Mouse (Mus musculus): Measurements from ENCODE around the gene 4930572O03Rik.
"Not testable (repeated sequence)": the region's sequence is repeated elsewhere in the genome, so short reads cannot be mapped to it uniquely, and the experiment has no call there.

The 4930572O03Rik gene

DNA sequence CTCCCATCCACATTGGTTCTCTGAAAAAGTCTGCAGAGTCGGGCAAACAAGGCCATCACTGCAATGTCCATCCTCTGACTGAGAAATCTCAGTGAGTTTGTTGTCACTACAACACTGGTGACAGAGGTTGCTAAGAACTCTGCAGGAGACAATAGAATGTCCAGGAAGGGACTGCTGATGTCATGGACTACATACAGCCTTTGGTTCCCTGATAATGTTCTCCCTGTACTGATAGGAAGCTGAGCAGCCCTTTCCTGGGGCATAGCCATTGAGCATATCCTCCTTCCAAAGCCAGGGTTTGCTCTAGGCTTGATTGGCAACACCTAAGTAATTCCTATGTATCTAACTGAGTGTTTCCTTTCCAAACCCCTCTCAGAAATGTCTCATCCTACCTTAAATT, at the start of gene 4930572O03Rik:
4930572O03Rik (minus strand) TSS at position 101 of the 400 bp plus-strand sequence.
- DNase-seq (ENCODE audit: low spot score): not testable (repeated sequence)

DNA sequence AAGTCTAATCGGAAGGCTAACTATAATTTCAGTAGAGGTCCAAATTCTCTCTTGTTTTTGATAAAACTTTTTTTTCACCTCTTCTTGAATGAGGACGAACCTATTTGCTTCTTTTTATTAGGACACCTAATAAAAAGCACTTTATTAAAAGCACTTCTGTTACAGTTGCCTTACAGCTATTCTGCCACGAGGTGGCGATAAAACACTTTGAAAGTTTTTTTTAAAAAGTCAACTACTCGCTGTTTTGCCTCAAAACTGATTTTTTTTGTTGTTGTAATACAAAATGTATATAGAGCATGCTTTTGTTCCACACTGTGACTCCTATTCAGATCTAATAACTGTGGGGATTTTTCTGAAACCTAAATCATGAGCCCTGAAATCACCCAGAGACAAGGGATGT, 46.0 kb upstream of the 4930572O03Rik start:
- not testable (repeated sequence) for DNase-seq (ENCODE audit: low spot score)

DNA sequence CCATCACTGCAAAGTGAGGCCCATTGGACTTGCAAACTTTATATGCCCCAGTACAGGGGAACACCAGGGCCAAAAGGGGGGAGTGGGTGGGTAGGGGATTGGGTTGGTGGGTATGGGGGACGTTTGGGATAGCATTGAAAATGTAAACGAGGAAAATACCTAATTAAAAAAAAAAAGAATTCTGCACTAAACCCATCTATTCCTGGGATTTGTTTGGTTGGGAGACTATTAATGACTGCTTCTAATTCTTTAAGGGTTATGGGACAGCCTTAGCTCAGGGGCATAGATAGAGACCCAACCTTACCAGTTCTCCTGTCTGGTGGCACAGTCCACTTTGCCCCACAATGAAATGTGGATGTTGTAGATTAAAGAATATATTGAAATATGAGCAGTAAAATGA, 40.9 kb upstream of the 4930572O03Rik start:
- DNase-seq (ENCODE audit: low spot score): not testable (repeated sequence)

DNA sequence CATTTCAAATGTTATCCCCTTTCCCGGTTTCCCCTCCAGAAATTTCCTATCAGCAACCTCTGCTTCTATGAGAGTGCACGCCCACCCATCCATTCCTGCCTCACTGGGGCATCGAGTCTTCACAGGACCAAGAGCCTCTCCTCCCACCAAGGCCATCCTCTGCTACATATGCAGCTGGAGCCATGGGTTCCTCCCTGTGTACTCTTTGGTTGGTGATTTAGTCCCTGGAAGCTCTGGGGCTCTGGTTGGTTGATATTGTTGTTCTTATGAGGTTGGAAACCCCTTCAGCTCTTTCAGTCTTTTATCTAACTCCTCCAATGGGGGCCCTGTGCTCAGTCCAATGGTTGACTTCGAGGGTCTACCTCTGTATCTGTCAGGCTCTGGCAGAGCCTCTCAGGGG, 35.0 kb upstream of the 4930572O03Rik start:
- not testable (repeated sequence) for DNase-seq (ENCODE audit: low spot score)

DNA sequence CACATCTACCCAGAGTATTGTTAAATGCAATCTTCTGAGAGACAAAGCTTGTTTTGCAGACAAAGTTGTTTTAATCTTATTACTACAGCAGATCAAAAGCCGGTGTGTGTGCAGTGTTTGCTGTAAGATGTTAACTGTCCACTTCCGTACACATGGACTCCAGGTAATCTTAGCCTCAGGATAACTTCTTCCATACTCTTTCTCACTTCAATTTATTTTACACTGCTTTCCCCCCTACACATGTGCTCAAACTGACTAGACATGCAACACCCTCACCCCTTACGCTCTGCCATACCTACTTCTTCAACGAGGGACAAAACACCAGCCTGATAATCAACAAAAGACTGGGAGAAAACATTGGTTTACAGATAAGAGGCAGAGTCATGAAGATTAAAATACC, 34.0 kb upstream of the 4930572O03Rik start:
- DNase-seq (ENCODE audit: low spot score): not testable (repeated sequence)

DNA sequence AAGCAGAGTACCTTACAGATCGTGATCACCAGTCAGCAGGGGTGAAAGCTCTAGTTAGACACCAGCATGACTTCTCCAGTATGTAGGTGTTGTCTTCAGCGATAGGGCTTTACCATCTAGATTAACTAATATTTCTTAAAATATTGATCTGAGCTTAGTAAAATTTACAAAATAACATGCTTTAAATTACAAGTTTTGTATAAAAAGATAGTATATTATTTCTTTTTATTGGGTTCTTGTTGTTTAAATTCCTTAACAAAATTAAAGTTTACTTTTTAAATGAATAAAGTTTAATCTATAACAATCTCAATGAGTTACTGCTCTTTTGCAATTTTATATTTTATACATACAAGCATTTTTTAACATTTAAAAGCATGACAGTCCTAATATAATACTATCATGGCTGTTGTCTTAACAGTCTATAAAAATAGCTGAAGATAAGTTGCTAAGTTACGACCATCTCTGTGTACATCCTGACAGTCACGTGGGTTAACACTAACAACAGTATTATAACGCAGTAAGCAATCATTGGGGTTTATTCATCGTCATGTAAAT, 32.9 kb upstream of the 4930572O03Rik start:
- not testable (repeated sequence) for DNase-seq (ENCODE audit: low spot score)

DNA sequence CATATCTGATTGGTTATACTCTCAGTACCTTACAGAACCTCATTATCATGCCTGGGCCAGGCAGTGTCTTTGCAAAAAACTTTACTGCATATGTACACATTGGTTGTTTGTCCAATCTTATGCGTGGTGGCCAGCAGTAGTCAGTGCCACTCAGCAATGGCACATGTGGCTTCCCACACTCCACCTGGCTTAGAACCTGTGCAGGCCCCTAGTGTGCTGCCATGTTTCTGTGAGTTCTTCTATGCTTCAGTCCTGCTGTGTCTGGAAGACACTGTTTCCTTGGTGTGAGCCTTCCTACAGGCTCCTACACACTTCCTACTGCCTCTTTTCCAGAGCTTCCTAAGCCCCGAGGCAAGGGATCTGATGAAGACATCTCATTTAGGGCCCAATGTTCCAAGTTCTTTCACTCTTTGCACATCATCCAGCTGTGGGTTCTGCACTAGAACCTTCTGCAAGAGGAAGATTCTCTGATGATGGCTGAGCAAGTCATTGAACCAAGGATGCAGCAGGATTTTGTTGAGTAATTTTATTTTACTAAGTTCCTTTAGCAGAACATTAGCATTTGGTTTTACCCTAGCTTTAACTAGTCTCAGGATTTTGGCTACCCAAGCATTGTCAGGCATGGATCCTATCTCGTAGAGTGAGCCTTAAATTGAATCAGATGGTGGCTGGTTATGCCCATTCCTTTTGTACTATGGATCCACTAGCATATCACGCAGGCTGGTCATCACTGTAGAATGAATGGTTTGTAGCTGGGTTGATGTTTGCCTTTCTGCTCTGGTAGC, 32.2 kb upstream of the 4930572O03Rik start:
- not testable (repeated sequence) for DNase-seq (ENCODE audit: low spot score)

DNA sequence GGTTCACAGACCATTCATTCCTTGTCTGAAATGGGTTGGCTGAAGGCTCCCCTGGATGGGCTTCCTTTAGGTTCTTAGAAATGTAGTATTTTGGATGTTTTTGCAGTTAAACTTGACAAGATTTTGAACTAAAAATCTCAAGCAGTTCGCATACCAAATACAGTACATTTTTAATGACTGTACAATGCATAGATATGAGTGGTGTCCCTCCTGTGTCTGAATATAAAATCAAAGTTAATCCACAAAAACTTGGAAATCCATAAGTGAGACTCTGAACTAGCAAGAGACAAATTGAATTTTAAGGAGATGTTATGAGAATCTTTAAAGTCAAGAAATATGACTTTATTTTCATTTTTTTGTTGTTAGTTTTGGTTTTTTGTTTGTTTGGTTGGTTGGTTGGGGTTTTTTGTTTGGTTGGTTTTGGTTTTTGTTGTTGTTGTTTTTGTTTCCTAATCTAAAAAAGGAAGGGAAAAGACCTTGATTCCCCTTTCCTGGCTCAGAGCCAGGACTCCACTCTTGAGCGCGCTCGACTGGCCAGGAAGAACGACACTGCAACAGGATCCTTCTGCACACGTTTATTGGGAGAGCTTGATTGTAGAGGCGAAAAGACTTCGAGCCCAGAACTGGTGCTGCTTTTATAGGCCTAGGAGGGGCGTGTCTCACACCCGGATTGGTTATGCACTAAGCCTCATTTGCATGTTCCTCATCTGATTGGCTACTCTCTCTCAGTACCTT, 24.6 kb upstream of the 4930572O03Rik start:
- DNase-seq (ENCODE audit: low spot score): not testable (repeated sequence)

DNA sequence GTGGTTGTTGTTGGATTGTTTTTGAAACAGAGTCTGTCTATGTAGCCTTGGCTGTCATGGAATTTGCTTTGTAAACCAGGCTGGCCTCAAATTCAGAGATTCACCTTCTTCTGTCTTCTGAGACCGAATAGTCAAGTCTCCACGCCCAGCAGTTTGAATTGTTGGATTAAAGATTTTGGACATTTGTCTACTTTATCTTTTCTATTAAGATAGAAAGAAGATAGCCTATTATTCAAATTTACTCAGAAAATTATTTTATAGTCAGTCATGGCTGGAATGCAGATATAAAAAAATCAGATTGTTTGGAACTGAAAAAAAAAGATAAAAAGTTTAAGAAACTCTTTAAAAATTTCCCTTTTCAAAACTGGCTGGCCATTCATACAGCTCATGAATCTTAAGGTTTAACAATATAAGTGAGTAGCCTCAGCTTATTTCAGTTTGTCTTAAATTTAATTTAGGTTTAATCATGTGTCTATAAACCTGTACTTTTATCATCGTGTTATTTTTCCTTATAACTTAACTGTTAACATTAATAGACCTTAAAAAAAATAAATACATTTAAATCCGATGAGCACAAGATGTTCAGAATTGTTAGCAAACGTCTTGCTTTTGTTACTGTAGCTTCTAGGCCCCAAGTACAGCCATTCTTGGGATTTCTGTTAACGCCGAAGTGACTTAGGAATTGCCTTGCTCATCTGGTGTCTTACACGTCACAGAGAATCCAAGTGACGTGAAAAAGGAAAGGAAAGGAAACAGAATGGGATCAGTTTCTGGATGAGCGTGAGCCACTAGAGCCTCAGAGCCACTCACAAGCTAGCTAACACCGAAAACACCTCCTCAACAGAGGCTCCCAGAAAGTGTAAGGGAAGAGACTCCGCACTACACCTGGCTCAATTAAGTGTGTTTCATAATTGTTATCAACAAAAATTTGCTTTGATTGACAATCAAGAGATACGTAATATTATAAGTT, 23.4 kb upstream of the 4930572O03Rik start:
- DNase-seq (ENCODE audit: low spot score): not testable (repeated sequence)

DNA sequence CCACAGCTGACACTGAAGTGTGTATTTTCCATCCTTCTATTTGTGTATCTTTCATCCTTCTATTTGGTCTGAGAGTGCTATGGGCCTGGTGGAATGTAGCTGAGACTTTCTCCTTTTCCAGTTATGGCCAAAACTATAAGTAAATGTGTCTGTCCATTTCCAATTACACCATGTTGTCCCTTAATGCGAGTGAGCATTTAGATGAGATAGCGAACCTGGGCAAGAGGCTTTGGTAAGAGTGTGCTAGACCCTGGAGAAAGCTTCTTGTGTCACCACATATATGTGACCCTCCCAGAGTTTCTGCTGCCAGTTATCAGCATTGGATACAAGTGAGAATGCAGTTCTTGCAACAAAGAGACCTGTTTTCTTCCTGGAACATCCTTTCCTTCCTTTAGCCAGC, 22.0 kb upstream of the 4930572O03Rik start:
- not testable (repeated sequence) for DNase-seq (ENCODE audit: low spot score)

DNA sequence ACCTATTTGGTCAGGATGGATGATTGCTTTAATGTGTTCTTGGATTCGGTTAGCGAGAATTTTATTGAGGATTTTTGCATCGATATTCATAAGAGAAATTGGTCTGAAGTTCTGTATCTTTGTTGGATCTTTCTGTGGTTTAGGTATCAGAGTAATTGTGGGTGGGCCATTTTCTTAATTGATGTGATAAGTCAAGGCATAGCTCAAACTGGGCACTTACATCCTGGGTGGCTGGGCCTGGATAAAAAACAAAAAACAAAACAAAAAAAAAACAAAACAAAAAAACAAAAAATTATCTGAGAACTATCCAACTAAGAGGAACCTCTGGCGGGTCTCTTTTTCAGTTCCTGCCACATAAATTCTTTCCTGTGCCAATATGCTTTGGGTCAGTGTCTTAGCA, 20.9 kb upstream of the 4930572O03Rik start:
- not testable (repeated sequence) for DNase-seq (ENCODE audit: low spot score)

DNA sequence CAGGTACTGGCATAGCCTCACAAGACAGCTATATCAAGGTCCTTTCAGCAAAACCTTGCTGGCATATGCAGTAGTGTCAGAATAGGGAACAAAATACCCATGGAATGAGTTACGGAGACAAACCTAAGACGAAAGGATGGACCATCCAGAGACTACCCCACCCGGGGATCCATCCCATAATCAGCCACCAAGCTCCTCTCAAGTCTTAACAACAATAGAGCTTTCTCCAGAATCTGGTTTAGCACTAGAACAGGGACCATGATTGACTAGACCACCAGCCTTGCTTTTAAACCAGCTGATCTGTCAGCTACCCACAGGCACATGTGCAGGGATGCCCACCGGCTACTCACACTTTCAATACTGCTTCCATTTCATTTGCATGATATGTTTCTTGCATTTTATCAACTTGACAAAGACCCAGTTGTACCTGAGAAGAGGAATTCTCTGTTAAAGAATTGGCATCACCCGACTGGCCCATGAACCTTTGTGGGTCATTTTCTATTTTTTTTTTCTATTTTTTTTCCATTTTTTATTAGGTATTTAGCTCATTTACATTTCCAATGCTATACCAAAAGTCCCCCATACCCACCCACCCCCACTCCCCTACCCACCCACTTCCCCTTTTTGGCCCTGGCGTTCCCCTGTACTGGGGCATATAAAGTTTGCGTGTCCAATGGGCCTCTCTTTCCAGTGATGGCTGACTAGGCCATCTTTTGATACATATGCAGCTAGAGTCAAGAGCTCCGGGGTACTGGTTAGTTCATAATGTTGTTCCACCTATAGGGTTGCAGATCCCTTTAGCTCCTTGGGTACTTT, 17.8 kb upstream of the 4930572O03Rik start:
- DNase-seq (ENCODE audit: low spot score): not testable (repeated sequence)

DNA sequence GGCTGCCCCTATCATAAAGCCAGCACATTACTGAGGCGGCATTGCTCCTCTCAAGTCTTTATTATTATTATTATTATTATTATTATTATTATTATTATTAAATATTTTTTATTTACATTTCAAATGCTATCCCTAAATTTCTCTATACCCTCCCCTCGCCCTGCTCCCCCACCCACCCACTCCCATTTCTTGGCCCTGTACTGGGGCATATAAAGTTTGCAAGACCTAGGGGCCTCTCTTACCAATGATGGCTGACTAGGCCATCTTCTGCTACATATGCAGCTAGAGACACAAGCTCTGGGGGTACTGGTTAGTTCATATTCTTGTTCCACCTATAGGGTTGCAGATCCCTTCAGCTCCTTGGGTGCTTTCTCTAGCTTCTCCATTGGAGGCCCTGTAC, 17.1 kb upstream of the 4930572O03Rik start:
- not testable (repeated sequence) for DNase-seq (ENCODE audit: low spot score)

DNA sequence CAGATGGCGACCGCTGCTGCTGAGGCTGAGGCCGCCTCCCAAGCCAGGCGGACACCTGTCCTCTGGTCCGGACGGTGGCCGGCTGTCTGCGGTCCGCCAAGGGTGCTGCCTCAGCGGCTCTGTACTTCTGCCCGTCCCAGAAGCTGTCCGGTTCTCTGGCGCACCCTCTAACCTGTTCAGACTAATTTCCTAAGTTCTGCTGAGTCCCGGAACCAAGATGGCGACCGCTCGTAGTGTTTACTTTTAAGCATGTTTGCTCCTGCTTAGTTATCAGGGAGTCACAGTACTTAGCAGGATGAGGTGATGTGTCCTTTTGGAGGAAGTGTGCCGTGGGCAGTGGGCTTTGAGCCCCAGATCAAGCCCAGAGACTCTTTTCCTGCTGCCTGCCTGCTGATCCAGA, 13.9 kb upstream of the 4930572O03Rik start:
- not testable (repeated sequence) for DNase-seq (ENCODE audit: low spot score)

DNA sequence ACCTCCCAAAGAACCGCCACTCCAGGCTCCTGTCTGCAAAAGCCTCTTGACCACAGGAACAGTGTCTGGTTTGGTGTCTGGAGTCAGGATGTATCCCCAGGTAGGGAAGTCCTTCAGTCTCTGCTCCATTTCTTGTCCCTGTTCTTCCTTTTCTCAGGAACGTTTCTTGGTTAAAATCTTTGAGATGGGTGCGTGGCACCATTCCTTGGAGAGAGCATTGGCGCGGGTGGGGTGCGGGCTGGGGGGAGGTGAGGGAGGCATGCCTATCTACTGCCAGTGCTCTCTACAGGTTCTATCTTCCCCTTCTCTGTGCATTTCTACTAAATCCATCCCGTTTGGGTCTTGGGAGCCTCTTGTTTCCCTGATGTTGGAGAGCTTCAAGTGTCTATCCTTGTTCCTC, 7.0 kb upstream of the 4930572O03Rik start:
- DNase-seq (ENCODE audit: low spot score): peak; percentile 50

DNA sequence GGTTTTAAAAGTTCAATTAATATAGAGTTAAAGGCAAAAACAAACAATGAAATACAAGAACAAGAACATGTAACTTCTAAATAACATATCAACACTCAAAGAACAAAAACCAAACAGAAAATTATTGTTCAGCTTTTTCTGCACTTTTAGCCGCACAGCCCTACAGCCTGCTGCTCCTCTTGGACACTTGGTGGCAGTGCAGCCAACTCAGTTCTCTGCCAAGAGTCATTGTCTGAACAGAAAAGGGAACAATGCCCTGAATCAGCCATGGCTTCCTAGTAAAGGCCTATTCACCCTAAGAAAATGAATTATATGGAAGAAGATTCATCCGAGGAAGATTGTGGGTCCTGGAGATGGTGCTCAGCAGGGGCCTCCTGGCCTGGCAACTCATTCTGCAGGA, 4.5 kb downstream of the 4930572O03Rik start:
- DNase-seq (ENCODE audit: low spot score): not testable (repeated sequence)

DNA sequence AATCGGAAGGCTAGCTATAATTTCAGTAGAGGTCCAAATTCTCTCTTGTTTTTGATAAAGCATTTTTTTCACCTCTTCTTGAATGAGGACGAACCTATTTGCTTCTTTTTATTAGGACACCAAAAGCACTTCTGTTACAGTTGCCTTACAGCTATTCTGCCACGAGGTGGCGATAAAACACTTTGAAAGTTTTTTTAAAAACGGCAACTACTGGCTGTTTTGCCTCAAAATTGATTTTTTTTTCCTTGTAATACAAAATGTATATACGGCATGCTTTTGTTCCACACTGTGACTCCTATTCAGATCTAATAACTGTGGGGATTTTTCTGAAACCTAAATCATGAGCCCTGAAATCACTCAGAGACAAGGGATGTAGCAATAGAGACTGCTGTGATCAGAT, 11.2 kb downstream of the 4930572O03Rik start:
- DNase-seq (ENCODE audit: low spot score): not testable (repeated sequence)

DNA sequence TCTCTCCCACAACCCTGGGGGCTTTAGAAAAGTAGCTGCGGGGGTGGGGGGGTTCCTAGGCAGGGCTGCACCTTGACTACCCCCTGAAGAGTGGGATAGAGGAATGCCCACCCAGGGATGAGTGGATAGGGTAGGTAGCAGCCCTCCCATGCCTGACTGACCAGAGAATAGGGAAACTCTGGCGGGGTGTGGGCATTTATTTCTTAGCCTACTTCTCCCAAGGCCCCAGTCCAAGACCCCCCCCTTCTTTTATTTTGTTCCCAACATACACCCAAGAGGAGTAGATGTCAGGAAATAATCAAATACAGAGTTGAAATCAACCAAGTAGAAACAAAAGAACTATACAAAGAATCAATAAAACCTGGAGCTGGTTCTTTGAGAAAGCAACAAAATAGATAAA, 19.2 kb downstream of the 4930572O03Rik start:
- DNase-seq (ENCODE audit: low spot score): peak; percentile 42

DNA sequence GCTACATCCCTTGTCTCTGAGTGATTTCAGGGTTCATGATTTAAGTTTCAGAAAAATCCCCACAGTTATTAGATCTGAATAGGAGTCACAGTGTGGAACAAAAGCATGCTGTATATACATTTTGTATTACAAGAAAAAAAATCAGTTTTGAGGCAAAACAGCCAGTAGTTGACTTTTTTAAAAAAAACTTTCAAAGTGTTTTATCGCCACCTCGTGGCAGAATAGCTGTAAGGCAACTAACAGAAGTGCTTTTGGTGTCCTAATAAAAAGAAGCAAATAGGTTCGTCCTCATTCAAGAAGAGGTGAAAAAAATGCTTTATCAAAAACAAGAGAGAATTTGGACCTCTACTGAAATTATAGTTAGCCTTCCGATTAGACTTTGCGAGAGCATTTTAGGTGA, 26.8 kb downstream of the 4930572O03Rik start:
- DNase-seq (ENCODE audit: low spot score): peak; percentile 39

DNA sequence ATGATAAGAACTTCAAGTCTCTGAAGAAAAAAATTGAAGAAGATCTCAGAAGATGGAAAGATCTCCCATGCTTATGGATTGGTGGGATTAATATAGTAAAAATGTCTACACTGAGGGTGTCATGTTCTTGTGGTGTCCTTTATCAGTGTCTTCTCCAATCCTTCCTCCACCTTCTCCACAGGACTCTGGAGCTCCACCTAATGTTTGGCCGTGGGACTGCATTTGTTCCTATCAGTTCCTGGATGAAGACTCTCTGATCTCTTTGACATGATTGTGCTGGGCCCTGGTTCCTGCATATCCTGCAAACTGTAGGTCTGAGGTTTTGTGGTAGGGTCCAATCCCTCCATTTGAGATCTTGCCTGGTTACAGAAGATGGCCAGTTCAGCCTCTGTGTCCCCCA, 28.7 kb downstream of the 4930572O03Rik start:
- not testable (repeated sequence) for DNase-seq (ENCODE audit: low spot score)

DNA sequence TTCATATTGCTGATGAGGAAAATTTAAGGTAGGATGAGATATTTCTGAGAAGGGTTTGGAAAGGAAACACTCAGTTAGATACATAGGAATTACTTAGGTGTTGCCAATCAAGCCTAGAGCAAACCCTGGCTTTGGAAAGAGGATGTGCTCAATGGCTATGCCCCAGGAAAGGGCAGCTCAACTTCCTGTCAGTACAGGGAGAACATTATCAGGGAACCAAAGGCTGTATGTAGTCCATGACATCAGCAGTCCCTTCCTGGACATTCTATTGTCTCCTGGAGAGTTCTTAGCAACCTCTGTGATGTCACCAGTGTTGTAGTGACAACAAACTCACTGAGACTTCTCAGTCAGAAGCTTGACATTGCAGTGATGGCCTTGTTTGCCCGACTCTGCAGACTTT, 38.1 kb downstream of the 4930572O03Rik start, which contains the start of gene Speer4d:
Speer4d (plus strand) TSS at position 301 of the 400 bp plus-strand sequence.
- not testable (repeated sequence) for DNase-seq (ENCODE audit: low spot score)
